Mouse (Mus musculus) neutrophil, adult 5-6 weeks (primary cell): ENCODE measurements around the gene Pld5. TPM values are rescaled to one million over a fixed set of nuclear protein-coding genes. Genes with fewer than 3 reads are reported as not detected.

Source experiments
- ATAC-seq: fragments of 151-379, 151-347 bp; 2 replicates; pipeline ENCODE4 v1.8.0; 2017; ENCODE audit warnings: mild to moderate bottlenecking, moderate TSS enrichment; ENCODE audit not compliant: insufficient number of reproducible peaks, poor library complexity, low FRiP score, severe bottlenecking; ENCODE audit errors: extremely low read depth
- total RNA-seq: library from RNA; stranded (forward); fragments of 200-1000 nt; gene quantifications from 2 replicates; pipeline ENCODE4 v1.2.3, GENCODE M21; 2017

Gene Pld5
- total RNA-seq, 1 experiment from 2014 or later: not detected

DNA sequence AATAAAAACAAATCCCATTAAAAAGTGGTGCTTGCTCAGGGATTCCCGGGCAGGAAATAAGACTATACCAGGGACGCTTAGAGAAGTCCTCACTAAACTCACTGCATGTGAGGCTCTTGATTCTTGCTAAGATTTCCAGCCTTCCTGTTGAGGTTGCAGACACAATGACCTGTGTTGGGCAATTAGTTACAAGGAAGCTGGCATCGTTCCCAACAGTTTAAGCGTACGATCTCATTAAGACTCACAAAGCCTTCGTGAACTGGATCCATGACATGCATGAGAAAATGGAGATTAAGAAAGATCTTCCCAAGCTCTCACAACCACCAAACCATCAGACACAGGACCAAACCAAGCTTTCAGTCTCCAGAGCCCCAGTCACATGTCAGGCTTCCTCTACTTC lies 91.1 kb downstream of the Pld5 start:
- no peak for ATAC-seq

DNA sequence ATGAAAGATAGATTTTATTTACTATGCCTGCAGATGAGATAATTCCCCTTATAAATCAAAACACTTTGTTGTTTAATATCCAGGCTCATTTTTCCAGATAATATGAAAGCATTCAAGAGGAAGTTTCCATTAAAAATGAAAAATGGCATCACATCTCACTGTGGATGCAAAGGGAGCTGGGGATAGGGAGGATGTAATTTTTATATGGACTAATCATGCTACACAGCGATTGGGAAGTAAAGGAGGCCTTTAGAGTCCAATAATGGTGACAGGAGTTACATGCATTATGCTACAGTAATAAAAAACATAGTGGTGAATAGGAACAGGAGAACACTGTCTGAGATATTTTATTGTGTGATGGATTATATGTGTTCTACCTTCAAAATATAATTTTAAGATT lies 100.1 kb downstream of the Pld5 start:
- no peak for ATAC-seq

GRCm38 (mm10) chr1:176167784-176168183 lies 107.3 kb downstream of the Pld5 start:
- ATAC-seq: no peak

- no peak for ATAC-seq
These were observed 108.0 kb downstream of the Pld5 start for GRCm38 (mm10) chr1:176167114-176167513.

- no peak for ATAC-seq
These were observed 129.8 kb downstream of the Pld5 start for GRCm38 (mm10) chr1:176145306-176145705.

GRCm38 (mm10) chr1:176134379-176134778 lies 140.7 kb downstream of the Pld5 start:
- no peak for ATAC-seq

DNA sequence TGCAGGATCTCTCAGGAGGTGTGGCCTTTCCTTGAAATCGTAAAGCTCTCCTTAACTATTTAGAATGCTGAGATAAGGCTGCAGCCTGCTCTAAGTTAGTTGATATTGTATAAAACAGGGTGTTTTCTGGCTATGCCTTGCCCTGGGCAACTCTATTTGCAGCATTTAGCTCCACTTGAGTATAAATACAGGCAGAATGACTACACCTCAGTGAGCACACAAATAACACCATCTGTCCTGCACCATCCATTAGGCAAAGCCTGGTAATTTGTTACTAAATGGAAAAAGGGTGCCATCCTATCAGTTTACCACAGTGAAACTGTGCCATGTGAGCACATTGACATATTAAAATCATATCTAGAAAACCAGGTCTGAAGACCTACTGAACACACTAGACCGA lies 149.3 kb downstream of the Pld5 start:
- ATAC-seq: no peak

DNA sequence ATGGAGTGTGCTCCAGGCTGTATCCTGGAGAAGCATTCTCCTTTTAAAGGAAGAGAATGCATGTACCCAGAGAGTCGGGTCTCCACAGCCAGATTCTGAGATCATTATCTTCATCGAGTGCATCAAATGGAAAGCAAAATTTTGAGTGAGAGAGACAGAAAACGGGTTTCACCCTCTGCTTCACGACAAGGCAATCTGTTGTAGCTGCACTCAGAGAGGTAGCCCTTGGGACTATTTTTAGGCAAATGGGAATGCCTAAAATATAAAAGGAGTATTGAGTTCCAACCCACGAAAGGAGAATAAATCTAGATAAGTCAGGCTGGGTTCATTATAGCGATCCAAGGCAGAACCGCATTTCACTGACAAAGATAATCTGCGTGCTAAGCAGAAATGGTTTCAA lies 150.7 kb downstream of the Pld5 start:
- ATAC-seq: no peak

GRCm38 (mm10) chr1:176123781-176124180 lies 151.3 kb downstream of the Pld5 start:
- no peak for ATAC-seq

GRCm38 (mm10) chr1:176115604-176116003 lies 159.5 kb downstream of the Pld5 start:
- ATAC-seq: no peak

DNA sequence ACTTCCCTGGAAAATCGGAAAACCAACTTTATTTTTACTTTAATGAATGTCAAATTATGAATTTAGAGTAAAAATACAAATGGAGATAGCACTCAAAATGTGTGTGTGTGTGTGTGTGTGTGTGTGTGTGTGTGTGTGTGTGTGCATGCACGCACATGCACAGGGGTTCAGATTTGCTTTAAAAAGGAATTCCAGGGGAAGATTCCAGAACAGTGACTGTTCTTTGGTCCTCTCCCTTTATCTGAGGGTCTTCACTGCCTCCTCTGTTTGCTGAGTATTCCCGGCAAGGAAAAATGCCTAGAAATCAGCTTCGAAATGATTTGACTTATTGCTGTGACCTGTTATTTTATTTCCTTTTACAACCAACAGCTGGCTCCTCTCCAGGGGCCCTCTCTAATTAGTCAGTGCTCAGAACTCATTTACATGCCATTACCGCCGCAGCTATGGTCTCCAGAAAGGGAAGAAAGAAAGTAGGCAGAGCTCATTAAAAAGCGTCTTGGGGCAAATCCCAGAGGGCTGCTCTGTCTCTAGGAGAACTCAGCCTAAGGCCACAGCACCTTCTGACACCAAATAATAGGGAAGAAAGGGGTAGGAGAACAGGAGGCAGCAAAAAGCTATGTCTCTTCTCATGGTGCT lies 176.3 kb downstream of the Pld5 start:
- no peak for ATAC-seq

- no peak for ATAC-seq
These were observed 183.0 kb downstream of the Pld5 start for GRCm38 (mm10) chr1:176092119-176092518.

DNA sequence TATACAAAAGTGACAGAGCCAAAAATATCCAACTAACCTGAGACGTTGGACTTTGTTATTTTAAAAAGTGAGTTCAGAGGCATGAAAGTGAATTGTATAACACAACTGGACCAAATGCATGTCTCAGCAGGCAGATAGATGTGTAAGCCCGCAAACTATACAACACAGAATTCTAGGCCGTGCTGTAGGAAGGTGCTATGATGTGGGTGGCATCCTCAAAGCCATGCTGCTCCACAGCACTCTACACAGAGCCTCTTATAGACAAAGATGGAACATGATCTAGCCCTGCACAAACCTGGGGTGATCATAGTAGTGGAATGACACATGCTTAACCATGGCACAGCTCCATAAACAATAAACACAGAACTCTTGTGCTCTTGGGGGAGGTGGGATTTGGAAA lies 185.7 kb downstream of the Pld5 start:
- ATAC-seq: no peak

- ATAC-seq: no peak
These were observed 189.0 kb downstream of the Pld5 start for GRCm38 (mm10) chr1:176085952-176086648.

DNA sequence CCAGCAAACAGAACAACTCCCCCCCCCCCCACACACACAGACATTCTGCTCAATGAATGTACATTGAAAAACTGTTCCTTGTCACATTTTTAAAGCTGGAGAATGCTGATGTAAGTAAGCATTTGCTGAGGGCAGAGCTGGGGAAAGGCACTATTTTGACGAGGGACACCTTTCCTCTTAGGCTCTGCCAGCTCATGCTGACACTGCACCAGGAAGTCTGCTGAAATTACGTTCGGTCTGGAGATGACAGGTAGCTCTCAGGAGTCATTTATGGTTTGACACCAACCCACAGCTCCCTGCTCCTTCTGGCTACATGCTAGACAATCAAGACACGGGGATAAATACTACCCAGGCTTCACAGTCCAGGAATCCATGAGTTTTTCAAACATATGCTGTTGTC lies 192.8 kb downstream of the Pld5 start:
- no peak for ATAC-seq

DNA sequence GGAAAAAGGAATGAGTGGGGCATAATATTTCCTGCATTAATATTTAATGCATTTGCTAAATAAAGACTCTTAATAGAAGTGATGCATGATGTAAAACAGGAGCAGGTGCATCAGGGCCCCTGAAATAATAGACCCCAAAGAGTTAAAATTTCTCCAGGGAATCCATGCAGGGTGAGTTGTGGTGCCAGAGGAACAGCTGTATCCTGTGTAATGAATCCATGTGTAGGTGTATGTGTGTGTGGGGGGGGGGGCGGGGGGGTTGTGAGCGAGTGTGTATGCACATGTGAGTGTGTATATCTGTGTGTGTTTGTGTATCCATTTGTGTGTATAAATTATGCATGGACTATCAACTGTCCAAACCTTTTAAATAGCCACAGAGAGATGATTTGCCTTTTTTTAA lies 194.1 kb downstream of the Pld5 start:
- no peak for ATAC-seq

DNA sequence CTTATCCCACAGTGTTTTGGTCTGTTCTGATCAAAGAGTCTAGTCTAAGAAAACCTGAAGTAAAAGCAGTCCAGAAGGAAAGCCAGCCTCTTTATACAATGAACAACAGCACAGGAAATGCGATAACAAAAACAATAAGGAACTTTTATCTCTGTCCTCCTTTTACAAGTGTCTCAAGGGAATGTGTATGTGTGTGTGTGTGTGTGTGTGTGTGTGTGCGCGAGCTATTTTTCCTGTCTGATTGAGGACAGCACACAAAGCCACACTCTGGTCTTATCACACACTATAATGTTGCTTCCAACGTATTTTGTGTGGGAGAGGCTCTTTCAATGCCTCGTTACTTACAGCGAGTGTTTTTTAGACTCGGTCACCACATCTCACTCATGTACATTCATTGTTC lies 196.7 kb downstream of the Pld5 start:
- ATAC-seq: no peak

- ATAC-seq: no peak
These were observed 198.3 kb downstream of the Pld5 start for GRCm38 (mm10) chr1:176076799-176077198.

DNA sequence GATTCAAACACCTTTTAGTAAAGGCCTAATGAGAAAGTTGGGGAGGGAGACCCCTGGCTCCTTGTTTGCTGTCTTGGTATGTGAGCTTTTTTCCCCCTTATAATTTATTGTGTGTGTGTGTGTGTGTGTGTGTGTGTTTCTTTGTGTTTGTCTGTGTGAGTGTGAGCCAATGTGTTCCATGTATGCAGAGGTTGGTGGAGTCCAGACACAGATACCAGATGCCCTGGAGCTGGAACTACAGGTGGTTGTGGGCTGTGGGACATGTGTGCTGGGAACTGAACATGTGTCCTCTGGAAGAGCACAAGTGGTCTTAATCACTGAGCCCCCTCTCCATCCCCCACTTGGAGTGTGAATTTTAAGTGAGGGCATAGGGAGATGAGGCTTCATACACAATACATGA lies 199.3 kb downstream of the Pld5 start:
- no peak for ATAC-seq

DNA sequence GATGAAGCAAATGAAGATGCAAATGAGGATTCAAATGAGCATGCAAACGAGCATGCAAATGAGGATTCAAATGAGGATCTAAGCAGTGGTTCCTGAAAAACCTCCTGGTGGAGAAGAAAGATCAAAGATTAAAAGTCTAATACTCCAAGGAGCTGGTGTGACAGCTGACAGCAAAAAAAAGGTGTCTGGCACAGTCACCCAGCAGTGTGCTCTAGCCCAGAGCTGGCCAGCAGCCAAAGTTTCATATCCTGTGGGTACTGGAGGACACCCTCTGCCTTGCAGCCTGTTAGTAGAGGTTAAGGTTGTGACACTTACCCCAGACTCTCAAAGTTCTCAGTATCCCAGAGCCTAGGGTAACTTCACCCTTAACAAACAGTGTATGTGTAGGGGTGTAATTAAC lies 199.7 kb downstream of the Pld5 start:
- no peak for ATAC-seq

DNA sequence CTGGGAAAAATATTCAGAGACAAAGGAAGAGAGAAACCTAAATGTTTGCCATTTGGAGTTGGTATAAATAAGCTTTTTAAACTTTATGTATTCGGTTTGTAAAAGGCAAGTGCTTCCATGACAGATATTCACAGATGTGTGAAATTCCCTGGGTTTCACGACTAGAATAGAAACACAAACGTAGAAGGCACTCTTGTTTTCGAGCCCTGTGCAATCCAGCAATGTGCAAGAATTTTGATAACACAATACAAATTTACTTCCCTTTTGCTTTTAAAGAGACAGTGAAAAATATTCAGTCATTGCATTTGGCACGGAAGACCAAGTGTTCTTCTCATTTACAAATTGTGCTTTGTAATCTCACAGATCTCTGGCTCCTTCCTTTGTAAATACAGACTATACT lies 200.6 kb downstream of the Pld5 start:
- no peak for ATAC-seq
